Mouse (Mus musculus): ENCODE results near the gene Pctp. TPM values are rescaled to one million over a fixed set of nuclear protein-coding genes. Genes with fewer than 3 reads are reported as not detected.
A peak's percentile ranks its signal among the peaks of the same experiment; 100 is the strongest.

The Pctp gene
- polyA plus RNA-seq, 1 experiment from 2014 or later = 10.5 TPM

DNA sequence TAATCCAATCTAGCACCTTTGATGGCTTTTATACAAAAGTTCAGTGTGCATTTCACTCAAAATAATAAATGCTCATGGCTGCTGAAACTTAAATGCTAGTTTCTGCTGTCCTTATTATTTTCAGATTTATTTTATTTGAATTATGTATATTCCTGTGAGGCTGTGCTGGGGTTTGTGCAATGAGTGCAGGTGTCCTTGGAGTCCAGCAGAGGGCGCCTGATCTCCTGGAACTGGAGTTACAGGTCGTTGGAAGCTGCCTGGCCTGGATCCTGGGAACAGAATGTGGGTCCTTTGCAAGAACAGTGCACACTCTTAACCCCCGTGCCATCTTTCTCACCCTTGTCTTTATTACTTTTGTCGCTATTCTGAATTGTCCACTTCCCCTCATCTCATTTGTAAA is 33.7 kb upstream of the Pctp start:
- H3K4me1 ChIP-seq (replicated peaks; ENCODE audit: control insufficient read depth, insufficient read depth, low read length) = no peaks in the 10 kb centered on the region
- H3K4me2 ChIP-seq (replicated peaks; ENCODE audit: low read depth) = no peak overlapping the region
- no peak overlapping the region for H3K27ac ChIP-seq (ENCODE audit: low read depth, low read length)
- H3K9ac ChIP-seq (ENCODE audit: low read depth, low read length) = no peak overlapping the region
- no peaks in the 10 kb centered on the region for H3K36me3 ChIP-seq (ENCODE audit: control insufficient read depth, insufficient read depth)
- H3K27me3 ChIP-seq (replicated peaks; ENCODE audit: control insufficient read depth, insufficient read depth, low read length) = peaks cover 7% of the 10 kb centered on the region; the same call in 1 of the 2 replicates
- TF ChIP-seq CTCF (IDR thresholded peaks at IDR 0.05; ENCODE audit: low read depth) = peak; percentile 53
- H3K4me3 ChIP-seq (ENCODE audit: low read depth, low read length) = no peak overlapping the region
- whole genome bisulfite sequencing = 90% methylated on average over 4 of the region's 4 CpGs
- ATAC-seq = no peak
- no peaks in the 10 kb centered on the region for H3K9me3 ChIP-seq (ENCODE audit: control insufficient read depth)

GRCm38 (mm10) chr11:90035532-90035931 is 32.8 kb upstream of the Pctp start:
- no peak for ATAC-seq
- H3K9me3 ChIP-seq (ENCODE audit: control insufficient read depth) = no peaks in the 10 kb centered on the region
- H3K27ac ChIP-seq (ENCODE audit: low read depth, low read length) = no peak overlapping the region
- no peak overlapping the region for H3K4me3 ChIP-seq (ENCODE audit: low read depth, low read length)
- H3K4me2 ChIP-seq (replicated peaks; ENCODE audit: low read depth) = no peak overlapping the region
- H3K4me1 ChIP-seq (replicated peaks; ENCODE audit: control insufficient read depth, insufficient read depth, low read length) = no peaks in the 10 kb centered on the region
- WGBS = 67% methylated on average over 14 of the region's 14 CpGs
- TF ChIP-seq CTCF (IDR thresholded peaks at IDR 0.05; ENCODE audit: low read depth) = no peak
- H3K9ac ChIP-seq (ENCODE audit: low read depth, low read length) = no peak overlapping the region
- no peaks in the 10 kb centered on the region for H3K36me3 ChIP-seq (ENCODE audit: control insufficient read depth, insufficient read depth)
- peaks cover 8% of the 10 kb centered on the region; the same call in 1 of the 2 replicates for H3K27me3 ChIP-seq (replicated peaks; ENCODE audit: control insufficient read depth, insufficient read depth, low read length)

DNA sequence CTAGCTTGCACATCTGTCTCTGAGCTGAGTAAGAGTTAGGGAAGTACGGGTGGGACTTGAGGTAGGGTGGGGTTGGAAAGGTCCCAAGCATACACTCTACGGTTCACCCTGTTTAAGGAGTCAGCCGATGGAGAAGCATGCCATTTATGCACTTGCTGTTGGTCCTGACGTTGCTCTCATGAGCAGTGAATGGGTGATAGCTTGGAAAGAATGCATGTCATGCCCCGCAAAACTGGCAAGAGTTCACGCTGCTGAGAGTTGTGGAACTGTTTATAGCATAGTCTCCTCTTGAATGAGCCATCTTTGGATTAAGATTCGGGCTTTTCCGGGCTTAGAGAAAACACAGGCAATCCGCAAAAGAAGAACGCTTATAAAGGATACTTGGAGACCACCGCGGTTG is 32.0 kb upstream of the Pctp start:
- H3K4me2 ChIP-seq (replicated peaks; ENCODE audit: low read depth) = no peak overlapping the region
- H3K9me3 ChIP-seq (ENCODE audit: control insufficient read depth) = no peaks in the 10 kb centered on the region
- no peaks in the 10 kb centered on the region for H3K36me3 ChIP-seq (ENCODE audit: control insufficient read depth, insufficient read depth)
- TF ChIP-seq CTCF (IDR thresholded peaks at IDR 0.05; ENCODE audit: low read depth) = no peak
- H3K27ac ChIP-seq (ENCODE audit: low read depth, low read length) = no peak overlapping the region
- H3K9ac ChIP-seq (ENCODE audit: low read depth, low read length) = no peak overlapping the region
- no peak overlapping the region for H3K4me3 ChIP-seq (ENCODE audit: low read depth, low read length)
- H3K27me3 ChIP-seq (replicated peaks; ENCODE audit: control insufficient read depth, insufficient read depth, low read length) = peaks cover 10% of the 10 kb centered on the region; the same call in 1 of the 2 replicates
- WGBS = 84% methylated on average over 12 of the region's 12 CpGs
- no peak for ATAC-seq
- no peaks in the 10 kb centered on the region for H3K4me1 ChIP-seq (replicated peaks; ENCODE audit: control insufficient read depth, insufficient read depth, low read length)

DNA sequence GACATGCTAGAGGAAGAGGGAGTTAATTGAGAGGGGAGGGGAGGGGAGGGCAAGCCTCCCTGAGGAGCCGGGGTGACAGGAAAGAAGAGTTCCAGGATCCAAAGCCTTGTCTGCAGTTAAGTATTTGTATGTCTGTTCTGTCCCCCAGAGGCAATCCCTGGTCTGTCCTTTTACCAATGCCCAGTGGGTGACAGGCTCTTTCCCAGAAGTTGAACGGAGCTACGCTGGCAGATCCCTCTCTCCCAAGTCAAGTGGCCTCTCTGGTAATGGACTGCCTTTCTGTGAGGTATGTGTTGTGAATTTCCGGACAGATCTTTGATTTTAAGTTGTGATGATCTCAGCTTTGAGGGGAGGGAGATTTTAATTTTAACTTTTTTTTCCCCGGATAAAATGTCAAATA is 30.7 kb upstream of the Pctp start:
- 41% methylated on average over 5 of the region's 5 CpGs for WGBS
- no peak for ATAC-seq
- Histone ChIP-seq H3K4me1 (replicated peaks; ENCODE audit: control insufficient read depth, insufficient read depth, low read length) (no peaks in the 10 kb centered on the region), H3K36me3 (ENCODE audit: control insufficient read depth, insufficient read depth) (no peaks in the 10 kb centered on the region), H3K4me3 (ENCODE audit: low read depth, low read length) (peak overlapping the region; percentile 11), H3K9ac (ENCODE audit: low read depth, low read length) (0 out of 2 replicates have a peak overlapping the region, but pooled peaks have one; percentile 2), H3K27ac (ENCODE audit: low read depth, low read length) (no peak overlapping the region), H3K27me3 (replicated peaks; ENCODE audit: control insufficient read depth, insufficient read depth, low read length) (peaks cover 11% of the 10 kb centered on the region; the same call in 1 of the 2 replicates), H3K9me3 (ENCODE audit: control insufficient read depth) (no peaks in the 10 kb centered on the region), H3K4me2 (replicated peaks; ENCODE audit: low read depth) (peak overlapping the region; percentile 56)
- TF ChIP-seq CTCF (IDR thresholded peaks at IDR 0.05; ENCODE audit: low read depth) = no peak

GRCm38 (mm10) chr11:90032807-90033206 is 30.1 kb upstream of the Pctp start:
- Histone ChIP-seq H3K4me1 (replicated peaks; ENCODE audit: control insufficient read depth, insufficient read depth, low read length) (no peaks in the 10 kb centered on the region), H3K27me3 (replicated peaks; ENCODE audit: control insufficient read depth, insufficient read depth, low read length) (peaks cover 11% of the 10 kb centered on the region; the same call in 1 of the 2 replicates), H3K4me3 (ENCODE audit: low read depth, low read length) (peak overlapping the region; percentile 11), H3K9me3 (ENCODE audit: control insufficient read depth) (no peaks in the 10 kb centered on the region), H3K27ac (ENCODE audit: low read depth, low read length) (no peak overlapping the region), H3K9ac (ENCODE audit: low read depth, low read length) (no peak overlapping the region), H3K4me2 (replicated peaks; ENCODE audit: low read depth) (peak overlapping the region; percentile 56), H3K36me3 (ENCODE audit: control insufficient read depth, insufficient read depth) (no peaks in the 10 kb centered on the region)
- WGBS = 10% methylated on average over 8 of the region's 8 CpGs
- no peak for ATAC-seq
- no peak for TF ChIP-seq CTCF (IDR thresholded peaks at IDR 0.05; ENCODE audit: low read depth)

DNA sequence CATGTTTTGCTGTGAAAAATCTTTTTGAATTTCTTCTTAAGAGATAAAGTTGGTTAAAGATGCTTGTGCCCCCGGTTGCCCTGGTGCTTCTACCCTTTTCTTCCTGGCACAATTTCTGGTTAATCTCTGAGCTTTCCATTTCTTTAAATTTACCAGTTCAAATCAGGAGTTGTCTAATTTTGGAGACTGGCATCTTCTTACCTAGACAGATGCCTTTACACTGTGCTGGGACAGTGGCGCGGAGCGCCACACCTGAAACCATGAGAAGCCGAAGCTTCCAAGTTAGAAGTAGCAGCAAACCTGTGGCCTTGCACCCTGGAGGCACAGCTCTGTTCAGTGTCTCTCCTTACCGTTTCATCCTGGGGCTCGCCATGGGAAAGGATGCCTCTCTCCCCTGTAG is 28.4 kb upstream of the Pctp start:
- Histone ChIP-seq H3K9me3 (ENCODE audit: control insufficient read depth) (no peaks in the 10 kb centered on the region), H3K27me3 (replicated peaks; ENCODE audit: control insufficient read depth, insufficient read depth, low read length) (peaks cover 11% of the 10 kb centered on the region; the same call in 1 of the 2 replicates), H3K4me3 (ENCODE audit: low read depth, low read length) (peak overlapping the region; percentile 38), H3K36me3 (ENCODE audit: control insufficient read depth, insufficient read depth) (no peaks in the 10 kb centered on the region), H3K4me2 (replicated peaks; ENCODE audit: low read depth) (peak overlapping the region; percentile 56), H3K9ac (ENCODE audit: low read depth, low read length) (peak overlapping the region; percentile 31; the same call in 1 of the 2 replicates), H3K27ac (ENCODE audit: low read depth, low read length) (no peak overlapping the region), H3K4me1 (replicated peaks; ENCODE audit: control insufficient read depth, insufficient read depth, low read length) (no peaks in the 10 kb centered on the region)
- TF ChIP-seq CTCF (IDR thresholded peaks at IDR 0.05; ENCODE audit: low read depth) = no peak
- 48% methylated on average over 7 of the region's 7 CpGs for WGBS
- ATAC-seq = no peak
